Mouse (Mus musculus) frontal cortex, adult 2 months (tissue): ENCODE results near the gene Prr19. TPM values are rescaled to one million over a fixed set of nuclear protein-coding genes. Genes with fewer than 3 reads are reported as not detected.
"Not testable (repeated sequence)": the region's sequence is repeated elsewhere in the genome, so short reads cannot be mapped to it uniquely, and the experiment has no call there.

Experiments
- DNase-seq, 2 experiments: peaks; one replicate each; pipeline ENCODE4 v3.0.0; 2022; ENCODE audit warnings: low spot score in 1 of 2; ENCODE audit errors: extremely low spot score in 1 of 2
- polyA plus RNA-seq: library from polyadenylated mRNA; depleted of rRNA; stranded (reverse); fragments of >200 nt; gene quantifications from 2 replicates; pipeline ENCODE4 v1.2.3, GENCODE M21; 2012; rRNA removed

Prr19 gene
- polyA plus RNA-seq, 1 experiment: 0.28 TPM

GRCm38 (mm10) chr7:25316532-25317445 lies 15.6 kb downstream of the Prr19 start, which contains the start of gene Megf8:
Megf8 (plus strand) TSS chr7:25317164.
- peak; percentile 97 to 100 for DNase-seq

GRCm38 (mm10) chr7:25317446-25317999 lies 16.3 kb downstream of the Prr19 start:
- no peak for DNase-seq

- no peak for DNase-seq
Measured at GRCm38 (mm10) chr7:25322058-25322484, 20.9 kb downstream of the Prr19 start.

GRCm38 (mm10) chr7:25323219-25323618 lies 22.0 kb downstream of the Prr19 start:
- no peak for DNase-seq

GRCm38 (mm10) chr7:25325431-25325830 lies 24.2 kb downstream of the Prr19 start:
- DNase-seq: not testable (repeated sequence)

- DNase-seq: no peak
Measured at GRCm38 (mm10) chr7:25326233-25326632, 25.0 kb downstream of the Prr19 start.

GRCm38 (mm10) chr7:25333596-25334307 lies 32.5 kb downstream of the Prr19 start:
- DNase-seq: peak in 1 of 2 experiments; percentile 73

- DNase-seq: no peak
Measured at GRCm38 (mm10) chr7:25334472-25334871, 33.3 kb downstream of the Prr19 start.

- DNase-seq: no peak
Measured at GRCm38 (mm10) chr7:25339329-25339728, 38.1 kb downstream of the Prr19 start.

GRCm38 (mm10) chr7:25341000-25341784 lies 40.0 kb downstream of the Prr19 start:
- peak; percentile 41 to 62 for DNase-seq

- no peak for DNase-seq
Measured at GRCm38 (mm10) chr7:25348861-25349260, 47.6 kb downstream of the Prr19 start.

Other genes starting within 250 kb of the Prr19 start
- gene Grik5, start 229.1 kb upstream of the Prr19 start, polyA plus RNA-seq: 211 and 215 TPM in 2 replicates
- 34.6 and 40.6 TPM in 2 replicates for gene Zfp574, start 228.8 kb upstream of the Prr19 start, polyA plus RNA-seq
- 11.5 and 12.2 TPM in 2 replicates for gene Pou2f2, start 121.7 kb upstream of the Prr19 start, polyA plus RNA-seq
- 21.6 and 22.2 TPM in 2 replicates for gene Dedd2, start 80.8 kb upstream of the Prr19 start, polyA plus RNA-seq
- gene Zfp526, start 80.0 kb upstream of the Prr19 start, polyA plus RNA-seq: 7.5 and 7.7 TPM in 2 replicates
- 241 and 244 TPM in 2 replicates for gene Gsk3a, start 63.6 kb upstream of the Prr19 start, polyA plus RNA-seq
- 38.9 TPM in 2 replicates for gene Erf, start 50.6 kb upstream of the Prr19 start, polyA plus RNA-seq
- gene Cic, start 33.7 kb upstream of the Prr19 start, polyA plus RNA-seq: 92.4 and 104 TPM in 2 replicates
- 33.5 and 43.0 TPM in 2 replicates for gene Pafah1b3, start 3.4 kb upstream of the Prr19 start, polyA plus RNA-seq
- 74.6 and 90.4 TPM in 2 replicates for gene Tmem145, start 4.7 kb downstream of the Prr19 start, polyA plus RNA-seq
- 65.2 and 67.0 TPM in 2 replicates for gene Megf8, start 15.8 kb downstream of the Prr19 start, polyA plus RNA-seq
- gene Cnfn, start 68.3 kb downstream of the Prr19 start, polyA plus RNA-seq: not detected in 2 replicates
- 9.9 and 12.5 TPM in 2 replicates for gene Lipe, start 97.3 kb downstream of the Prr19 start, polyA plus RNA-seq
- gene Cxcl17, start 111.5 kb downstream of the Prr19 start, polyA plus RNA-seq: not detected in 2 replicates
- gene Ceacam1, start 176.2 kb downstream of the Prr19 start, polyA plus RNA-seq: 4.2 and 4.9 TPM in 2 replicates
- 0.16 and 0.21 TPM in 2 replicates for gene Ceacam2, start 238.4 kb downstream of the Prr19 start, polyA plus RNA-seq